Mouse (Mus musculus) bone marrow, adult 2 months (tissue): ENCODE measurements around the gene Krt35.

Experiments
- CTCF ChIP-seq: fragments of 200-500 bp; IDR thresholded peaks from 2 replicates; pipeline ENCODE4 v1.5.1; 2011; ENCODE audit warnings: low read length, control low read depth; ENCODE audit not compliant: control insufficient read depth, insufficient read depth
- POLR2A ChIP-seq: fragments of 200-500 bp; IDR thresholded peaks from 2 replicates; pipeline ENCODE4 v1.6.1; 2011; ENCODE audit warnings: low read depth, mild to moderate bottlenecking, control low read depth, low read length, borderline replicate concordance; ENCODE audit not compliant: control insufficient read depth

GRCm38 (mm10) chr11:100139391-100139790 is 43.4 kb upstream of the Krt35 start:
- no peak for TF ChIP-seq CTCF
- TF ChIP-seq POLR2A = no peak
